Mouse (Mus musculus) kidney, adult 9 months (tissue): ENCODE results near the gene Prss23.

Source experiments
- DNase-seq: peaks from one replicate; pipeline ENCODE4 v3.0.0; 2022

Gene Prss23

GRCm38 (mm10) chr7:89526731-89527429, at the start of gene Prss23:
Prss23 (minus strand) TSS chr7:89527187.
- no peak for DNase-seq

GRCm38 (mm10) chr7:89576127-89576526, 49.1 kb upstream of the Prss23 start:
- no peak for DNase-seq

- no peak for DNase-seq
Measured at GRCm38 (mm10) chr7:89564569-89564968, 37.6 kb upstream of the Prss23 start.

GRCm38 (mm10) chr7:89563501-89563900, 36.5 kb upstream of the Prss23 start:
- no peak for DNase-seq

DNA sequence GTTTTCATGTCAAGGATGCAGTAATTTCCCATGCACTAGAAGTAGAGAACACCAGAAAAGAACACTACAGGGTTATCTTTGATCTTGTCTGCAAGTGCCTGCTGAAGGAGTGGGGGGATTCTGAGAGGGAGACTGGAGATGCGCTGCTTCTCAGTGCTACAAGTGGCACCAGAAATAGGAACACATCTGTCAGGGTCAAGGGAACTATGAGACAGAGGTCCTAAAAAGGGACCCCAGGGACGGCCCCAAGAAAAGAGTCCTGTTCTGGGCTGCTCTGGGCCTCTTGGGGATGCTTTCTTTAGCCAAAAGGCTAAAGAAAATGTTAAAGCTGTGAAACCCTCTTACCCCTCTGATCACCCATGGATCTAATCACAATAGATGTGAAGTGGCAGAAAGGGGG, 35.2 kb upstream of the Prss23 start:
- DNase-seq, result no peak

DNA sequence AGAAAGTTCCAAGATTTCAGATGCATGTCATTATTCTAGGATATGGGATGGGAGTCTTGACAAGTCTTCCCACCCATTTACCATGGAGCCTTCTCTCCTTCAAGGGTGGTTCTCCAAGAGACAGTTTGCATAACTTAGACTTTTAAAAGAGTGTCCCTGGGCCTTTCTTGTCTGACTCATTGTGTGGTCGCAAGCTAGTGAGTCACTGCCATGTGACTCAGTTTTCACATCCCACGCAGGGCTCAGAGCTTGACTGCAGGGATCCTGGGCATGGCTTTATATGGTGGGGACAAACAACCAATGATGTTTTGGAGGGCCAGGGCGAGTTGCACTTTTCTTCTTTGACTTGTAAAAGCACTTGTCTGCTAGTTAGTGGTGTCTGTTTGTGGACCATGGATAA, 34.0 kb upstream of the Prss23 start:
- no peak for DNase-seq

GRCm38 (mm10) chr7:89559633-89560032, 32.6 kb upstream of the Prss23 start:
- DNase-seq, result no peak

DNA sequence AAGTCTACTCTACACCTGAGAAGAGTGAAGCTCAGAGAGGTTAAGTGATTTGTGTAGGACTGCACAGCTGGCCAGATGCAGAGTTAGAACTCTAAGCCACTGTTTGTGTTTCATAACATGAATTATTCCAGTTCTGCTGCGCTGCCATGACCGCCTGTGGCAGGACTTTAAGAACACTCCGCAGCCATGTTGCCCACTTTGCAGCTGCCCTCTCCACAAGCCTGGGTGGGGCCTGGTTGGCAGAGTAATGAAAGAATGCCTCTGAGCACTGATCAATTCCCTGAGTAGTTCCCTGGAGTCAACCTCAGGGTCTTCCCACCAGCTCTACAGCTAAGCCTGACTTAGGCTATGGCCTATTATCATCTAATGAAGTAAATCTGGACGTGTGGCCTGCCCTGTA, 32.1 kb upstream of the Prss23 start:
- DNase-seq, result no peak

- peak; percentile 27 for DNase-seq
Measured at GRCm38 (mm10) chr7:89558446-89559039, 31.6 kb upstream of the Prss23 start.

DNA sequence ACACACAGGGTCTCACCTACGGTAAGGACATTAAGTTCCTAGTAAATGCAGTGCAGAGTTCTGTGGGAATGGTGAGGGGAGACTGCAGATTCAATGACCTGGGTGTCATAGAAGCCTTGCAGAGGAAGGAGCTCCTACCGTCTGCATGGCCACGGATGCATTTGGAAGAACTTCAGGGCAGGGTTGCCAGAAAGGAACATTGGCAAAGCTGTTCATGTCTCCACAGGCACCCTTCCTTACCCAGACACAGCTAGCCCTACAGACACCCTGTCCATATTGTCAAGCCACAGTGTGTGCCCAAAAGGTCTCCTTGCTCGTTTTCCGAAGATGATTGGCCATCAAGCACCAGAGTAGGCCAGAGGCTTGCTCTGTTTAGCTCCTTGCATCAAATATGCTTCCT, 30.1 kb upstream of the Prss23 start:
- no peak for DNase-seq

DNA sequence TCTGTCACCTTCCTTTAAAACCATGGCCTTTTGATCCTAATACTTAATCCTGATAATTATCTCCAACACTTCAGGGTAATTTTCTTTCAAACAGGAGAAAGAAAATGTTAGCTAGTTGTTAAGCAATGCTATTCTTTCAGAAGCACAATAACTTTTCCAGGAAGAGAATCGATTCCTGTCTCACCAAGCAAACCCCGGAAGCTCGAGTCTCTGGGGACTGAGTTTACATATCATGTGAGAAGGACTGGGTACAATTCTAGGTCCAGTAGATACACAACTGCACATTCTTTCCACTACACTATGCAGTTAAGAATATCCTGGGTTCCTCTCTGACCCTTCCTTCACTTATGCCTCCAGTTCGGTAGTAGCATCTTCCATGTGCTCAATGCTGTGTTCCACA, 29.7 kb upstream of the Prss23 start:
- no peak for DNase-seq

DNA sequence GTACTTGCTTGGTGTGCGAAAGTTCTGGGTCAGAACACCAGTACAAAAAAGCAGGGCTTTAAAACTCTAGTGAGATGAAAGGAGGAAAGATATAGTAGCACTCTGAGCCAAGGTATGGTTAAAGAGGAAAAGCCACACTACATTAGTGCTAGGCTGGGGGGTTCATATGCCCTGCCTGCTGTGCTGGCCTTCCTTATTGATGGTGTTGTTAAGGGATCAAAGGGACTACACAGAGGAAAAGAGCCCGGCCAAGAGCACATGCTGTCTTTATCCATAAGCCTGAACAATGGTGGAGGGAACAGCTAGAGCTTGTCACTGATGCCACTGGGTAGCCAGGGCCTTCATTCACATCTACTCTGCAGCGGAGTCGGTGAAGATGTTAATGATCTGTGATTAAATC, 28.2 kb upstream of the Prss23 start:
- DNase-seq, result no peak

DNA sequence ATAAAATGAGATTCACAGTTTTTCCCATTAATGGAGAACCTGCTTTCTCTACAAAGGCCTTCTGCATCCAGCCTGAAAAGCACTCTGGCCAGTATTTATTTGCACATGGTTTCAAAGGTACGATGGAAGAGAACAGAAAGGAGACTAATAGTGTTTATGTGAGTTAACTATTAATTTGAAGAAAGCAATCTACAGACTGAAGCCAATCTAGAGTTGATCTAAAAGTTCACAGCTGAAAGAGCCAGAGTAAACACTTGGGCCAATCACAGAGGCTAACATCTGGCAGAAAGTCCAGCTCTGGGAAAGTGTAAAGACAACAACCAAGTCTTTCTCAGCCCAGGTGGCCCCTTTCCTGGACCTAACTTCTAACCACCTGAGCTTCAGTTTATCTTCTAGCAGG, 27.1 kb upstream of the Prss23 start:
- DNase-seq, result peak; percentile 54

DNA sequence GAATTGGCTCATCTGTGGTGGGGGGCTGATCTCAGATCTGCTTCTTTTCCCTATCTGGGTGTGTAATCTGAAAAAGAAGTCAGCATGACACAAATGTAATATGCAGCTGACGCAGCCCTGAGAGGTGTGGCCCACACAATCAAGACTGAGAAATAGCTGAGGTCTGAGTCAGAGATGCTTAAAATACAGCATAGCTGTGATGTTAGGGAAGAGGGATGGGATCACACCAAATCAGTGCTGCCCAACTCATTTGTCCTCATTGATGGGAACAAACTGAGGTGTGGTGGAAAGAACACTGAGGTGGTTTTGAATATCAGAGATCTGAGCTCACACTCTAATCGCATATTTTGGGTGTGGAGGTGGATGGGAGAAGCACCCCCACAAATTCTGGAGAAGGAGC, 14.0 kb upstream of the Prss23 start:
- no peak for DNase-seq

DNA sequence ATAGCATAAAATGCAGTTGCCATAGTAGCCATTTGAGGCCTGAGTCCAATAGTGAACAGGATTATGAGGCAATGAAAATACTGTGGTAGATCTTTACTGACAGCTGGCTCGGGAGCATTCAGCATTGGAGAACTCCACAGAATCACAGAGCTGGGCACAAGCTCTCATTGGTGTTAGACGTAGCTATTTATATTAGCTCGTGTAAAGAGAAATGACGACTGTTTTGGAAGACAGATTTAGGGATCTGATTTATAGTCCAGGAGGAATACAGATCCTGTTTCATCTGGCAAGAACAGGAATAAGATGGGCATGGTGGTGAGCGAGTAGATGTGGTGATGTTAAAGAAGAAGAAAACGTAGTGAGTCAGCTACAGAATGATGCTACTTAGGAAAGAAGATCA, 12.4 kb upstream of the Prss23 start:
- DNase-seq, result no peak

GRCm38 (mm10) chr7:89527430-89527856, 456 bp upstream of the Prss23 start:
- DNase-seq, result no peak

GRCm38 (mm10) chr7:89523816-89524215, 3.2 kb downstream of the Prss23 start:
- DNase-seq, result no peak

DNA sequence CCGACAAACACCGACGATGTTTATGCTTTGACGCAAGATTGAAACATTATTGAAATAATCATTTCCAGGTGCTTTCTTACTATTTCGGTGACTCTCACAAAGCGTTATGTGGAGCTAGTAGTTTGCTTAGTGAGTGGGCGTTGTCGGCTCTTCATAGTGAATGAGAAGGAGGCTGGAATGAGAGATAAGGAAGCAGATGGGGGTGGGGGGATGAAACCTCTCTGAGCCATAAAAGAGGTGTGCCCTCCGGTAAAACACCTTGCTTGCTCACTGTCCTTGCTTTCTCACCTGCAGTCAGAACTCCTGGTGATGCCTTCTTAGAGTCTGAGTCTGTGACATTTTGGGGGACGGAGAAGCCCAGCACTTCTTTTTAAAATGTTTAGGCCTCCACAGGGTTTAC, 4.8 kb downstream of the Prss23 start:
- DNase-seq, result no peak

DNA sequence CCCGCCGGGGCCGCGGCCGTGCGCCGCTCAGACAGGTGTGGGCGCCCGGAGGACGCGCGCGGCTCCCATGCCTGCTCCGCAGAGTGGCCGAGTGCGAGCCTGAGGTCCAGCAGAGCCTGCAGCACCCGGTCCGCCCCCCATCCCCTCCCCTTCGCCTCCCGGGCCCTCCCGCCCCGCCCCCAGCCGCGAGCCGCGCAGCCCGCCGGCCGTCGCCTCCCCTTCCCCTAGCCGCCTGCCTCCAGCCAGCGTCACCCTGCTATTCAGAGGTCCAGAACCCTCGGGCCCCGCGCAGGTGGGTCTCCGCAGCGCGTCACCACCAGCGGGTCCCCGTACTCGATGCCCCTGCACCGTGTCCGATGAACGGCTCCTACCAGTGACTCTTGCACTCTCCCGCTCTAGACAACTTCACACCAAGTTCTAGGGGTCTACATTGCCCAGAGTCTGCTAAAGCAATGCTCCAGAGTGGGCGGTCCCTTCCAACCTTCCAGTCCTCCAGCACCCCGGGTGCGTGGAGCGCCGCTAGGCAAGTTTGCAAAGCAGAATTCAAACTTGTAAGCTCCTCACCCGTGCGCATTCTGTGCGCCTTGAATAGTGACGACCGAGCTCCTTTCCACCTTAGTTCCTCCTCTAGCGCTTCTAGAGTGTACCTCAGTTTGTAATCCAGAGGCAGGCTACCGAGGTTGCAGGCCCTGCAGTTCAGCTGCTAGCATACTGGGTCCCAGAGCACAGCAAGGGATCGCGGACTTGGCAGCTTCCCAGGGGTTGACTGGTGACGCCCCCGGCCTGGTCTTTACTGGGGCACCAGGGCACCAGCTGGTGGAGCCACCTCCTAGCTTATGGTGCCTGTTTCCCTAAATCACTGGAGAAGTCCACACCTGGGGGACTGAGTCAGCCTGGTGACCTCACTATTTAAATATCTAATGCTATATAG, 9.3 kb downstream of the Prss23 start:
- DNase-seq, result peak; percentile 78

GRCm38 (mm10) chr7:89516551-89517459, 10.2 kb downstream of the Prss23 start:
- DNase-seq, result peak; percentile 72

- no peak for DNase-seq
Measured at GRCm38 (mm10) chr7:89511921-89512514, 15.0 kb downstream of the Prss23 start.

- DNase-seq, result no peak
Measured at GRCm38 (mm10) chr7:89508672-89509071, 18.3 kb downstream of the Prss23 start.
